Mouse (Mus musculus) kidney, adult 18-20 months (tissue): ENCODE measurements around the gene Endou.
"Not testable (repeated sequence)": the region's sequence is repeated elsewhere in the genome, so short reads cannot be mapped to it uniquely, and the experiment has no call there.

Source experiments
- DNase-seq: peaks from one replicate; pipeline ENCODE4 v3.0.0; 2021

Gene Endou

GRCm38 (mm10) chr15:97679991-97680681, 51.0 kb downstream of the Endou start:
- DNase-seq: peak; percentile 31

DNA sequence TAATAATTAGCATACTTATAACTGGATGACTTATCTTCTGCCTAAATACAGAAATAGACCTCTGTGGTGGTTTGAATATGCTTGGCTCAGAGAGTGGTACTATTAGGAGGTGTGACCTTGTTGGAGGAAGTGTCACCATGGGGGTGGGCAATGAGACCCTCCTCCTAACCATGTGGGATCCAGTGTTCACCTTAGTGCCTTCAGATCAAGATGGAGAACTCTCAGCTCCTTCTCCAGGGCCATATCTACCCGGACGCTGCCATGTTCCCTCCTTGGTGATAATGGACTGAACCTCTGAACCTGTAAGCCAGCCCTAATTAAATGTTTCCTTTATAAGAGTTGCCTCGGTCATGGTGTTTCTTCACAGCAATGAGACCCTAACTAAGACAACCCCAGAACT, 53.8 kb downstream of the Endou start:
- DNase-seq: no peak

GRCm38 (mm10) chr15:97675927-97676326, 55.2 kb downstream of the Endou start:
- DNase-seq: no peak

DNA sequence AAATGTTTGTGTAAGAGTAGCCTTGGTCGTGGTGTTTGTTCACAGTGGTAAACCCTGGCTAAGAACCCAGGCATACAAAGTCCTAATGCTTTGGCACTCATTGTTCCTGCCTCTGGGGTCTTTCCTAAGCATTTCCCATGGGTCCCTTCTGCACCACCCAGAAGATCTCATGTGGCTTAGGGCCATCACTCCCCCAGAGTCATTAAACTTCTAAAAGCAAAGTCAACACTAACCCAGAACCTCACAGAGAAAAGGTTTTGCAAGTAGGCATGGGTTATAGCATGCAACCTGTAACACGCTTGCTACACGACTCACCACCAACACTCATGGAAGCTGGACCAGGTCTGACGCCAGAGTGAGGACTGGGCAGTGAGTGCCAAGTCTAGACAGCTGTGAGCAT, 56.7 kb downstream of the Endou start:
- no peak for DNase-seq

DNA sequence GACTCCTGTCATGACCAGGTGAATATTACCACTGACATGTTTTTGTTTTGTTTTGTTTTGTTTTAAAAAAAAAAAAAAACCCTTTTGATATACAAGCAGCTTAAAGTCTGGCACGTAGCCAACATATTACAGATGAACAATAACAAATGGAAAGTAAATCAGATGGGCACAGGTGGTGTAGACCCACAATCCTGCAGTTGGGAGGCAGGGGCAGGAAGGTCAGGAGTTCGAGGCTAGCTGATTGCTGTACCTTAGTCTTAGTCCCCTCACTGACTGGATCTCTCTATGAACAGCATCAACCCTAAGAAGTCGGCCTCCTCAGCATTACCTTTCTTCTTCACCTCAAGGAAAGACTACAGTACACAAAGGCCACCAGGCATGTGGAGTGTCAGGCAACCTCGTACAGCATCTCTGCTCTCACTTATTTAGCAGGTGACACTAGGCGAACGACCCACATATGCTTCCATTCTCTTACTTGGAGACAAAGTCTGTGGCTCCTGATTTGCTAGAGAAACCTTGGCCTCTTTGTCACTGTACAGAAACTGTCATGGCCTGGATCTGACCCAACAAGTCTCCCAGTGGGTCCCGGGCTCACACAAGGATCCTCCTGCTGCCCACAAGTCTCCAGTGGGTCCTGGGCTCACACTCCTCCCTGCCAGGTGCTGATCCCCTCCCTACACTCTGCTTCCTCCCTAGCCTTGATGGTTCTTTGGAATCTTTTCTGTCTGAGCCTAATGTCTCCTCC, 57.7 kb downstream of the Endou start:
- DNase-seq: no peak

DNA sequence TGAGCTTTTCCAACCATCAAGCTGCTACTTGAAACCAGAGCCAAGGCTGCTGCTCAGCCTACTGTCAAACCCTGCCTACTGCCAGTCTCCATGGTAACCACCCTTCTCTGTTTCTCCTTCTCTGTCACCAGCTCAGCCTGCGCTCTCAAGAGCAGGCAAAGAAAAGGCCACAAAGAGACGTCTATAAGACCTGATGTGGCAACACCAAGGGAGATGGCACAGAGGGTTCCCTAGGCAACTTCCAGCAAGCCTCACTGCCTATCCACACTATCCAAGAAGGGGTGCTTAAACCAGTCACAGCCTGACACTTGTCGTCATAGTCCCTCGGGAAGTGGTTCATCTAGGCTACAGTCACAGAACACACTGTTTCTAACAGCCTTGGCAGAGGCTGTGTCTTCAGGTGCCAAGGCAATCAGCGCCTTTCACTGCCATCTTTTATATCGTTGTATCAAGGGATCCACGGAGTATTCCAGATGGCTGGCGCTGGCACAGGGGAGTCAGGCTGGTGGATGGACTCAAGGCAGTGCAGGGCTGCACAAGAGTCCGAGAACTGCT, 58.9 kb downstream of the Endou start:
- no peak for DNase-seq

DNA sequence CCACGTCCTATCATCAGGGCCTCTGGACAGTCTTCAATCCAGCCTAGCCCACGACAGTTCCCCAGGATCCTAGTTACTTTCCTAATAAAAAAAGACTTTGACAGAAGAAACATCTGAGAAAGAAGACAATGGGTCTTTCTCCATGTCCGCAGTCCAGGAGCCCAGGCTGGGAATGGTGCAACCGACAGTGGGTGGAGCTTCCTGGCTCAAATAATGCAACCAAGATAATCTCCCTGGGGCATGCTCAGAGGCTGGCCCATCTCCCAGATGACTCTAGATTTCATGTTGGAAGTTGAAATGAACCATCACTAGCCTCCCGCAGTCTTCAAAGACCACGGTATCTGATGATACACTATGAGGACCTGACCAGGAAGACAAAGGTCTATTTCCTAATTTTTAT, 60.6 kb downstream of the Endou start:
- DNase-seq: no peak

DNA sequence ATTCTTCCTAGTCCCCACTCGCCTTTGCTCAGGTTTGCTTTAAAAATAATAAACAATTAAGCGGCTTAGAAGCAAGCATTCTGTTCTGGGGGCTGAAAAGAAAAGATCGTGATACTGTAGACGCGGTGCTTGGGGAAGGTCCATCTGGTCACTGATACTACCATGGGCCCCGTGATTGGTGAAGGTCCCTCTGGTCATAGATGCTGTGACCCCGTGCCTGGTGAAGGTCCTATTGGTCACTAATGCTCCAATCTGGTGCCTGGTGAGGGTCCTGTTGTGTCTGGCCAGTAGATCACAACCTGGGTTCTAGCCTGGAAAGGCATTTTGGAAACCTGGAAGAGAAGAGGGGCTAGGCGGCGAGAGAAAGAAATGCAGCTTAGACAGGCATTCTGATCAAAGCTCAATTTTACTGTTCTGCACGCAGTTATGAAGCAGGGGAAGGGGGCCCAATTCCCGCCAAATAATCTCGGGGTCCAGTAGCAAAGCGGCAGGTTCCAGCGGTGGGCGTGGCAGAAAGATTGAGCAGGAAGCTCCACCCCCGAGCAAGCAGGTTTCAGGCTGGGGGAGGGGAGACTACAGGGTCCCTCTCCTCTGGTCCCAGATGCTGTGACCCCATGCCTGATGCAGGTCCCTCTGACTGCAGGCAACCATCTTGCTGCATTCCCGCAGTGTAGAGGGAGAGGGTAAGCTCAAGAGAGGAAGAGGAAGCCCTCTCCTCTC, 62.8 kb downstream of the Endou start:
- not testable (repeated sequence) for DNase-seq

GRCm38 (mm10) chr15:97667437-97667836, 63.7 kb downstream of the Endou start:
- peak; percentile 79 for DNase-seq

DNA sequence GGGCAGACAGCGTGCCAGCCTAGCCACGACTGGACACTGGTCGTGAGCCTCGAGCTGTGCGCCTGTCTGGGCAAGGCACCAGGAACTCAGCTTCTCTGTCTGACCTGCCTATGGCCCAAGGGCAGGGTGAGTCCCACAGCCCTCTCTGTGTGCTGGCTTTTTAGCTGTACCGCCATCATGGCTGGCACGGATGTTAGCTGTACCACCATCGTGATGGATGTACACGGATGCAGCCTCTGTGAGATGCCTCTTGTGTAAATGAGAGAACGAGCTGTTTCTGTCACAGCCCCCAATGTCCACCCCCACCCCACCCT, 64.7 kb downstream of the Endou start:
- no peak for DNase-seq

DNA sequence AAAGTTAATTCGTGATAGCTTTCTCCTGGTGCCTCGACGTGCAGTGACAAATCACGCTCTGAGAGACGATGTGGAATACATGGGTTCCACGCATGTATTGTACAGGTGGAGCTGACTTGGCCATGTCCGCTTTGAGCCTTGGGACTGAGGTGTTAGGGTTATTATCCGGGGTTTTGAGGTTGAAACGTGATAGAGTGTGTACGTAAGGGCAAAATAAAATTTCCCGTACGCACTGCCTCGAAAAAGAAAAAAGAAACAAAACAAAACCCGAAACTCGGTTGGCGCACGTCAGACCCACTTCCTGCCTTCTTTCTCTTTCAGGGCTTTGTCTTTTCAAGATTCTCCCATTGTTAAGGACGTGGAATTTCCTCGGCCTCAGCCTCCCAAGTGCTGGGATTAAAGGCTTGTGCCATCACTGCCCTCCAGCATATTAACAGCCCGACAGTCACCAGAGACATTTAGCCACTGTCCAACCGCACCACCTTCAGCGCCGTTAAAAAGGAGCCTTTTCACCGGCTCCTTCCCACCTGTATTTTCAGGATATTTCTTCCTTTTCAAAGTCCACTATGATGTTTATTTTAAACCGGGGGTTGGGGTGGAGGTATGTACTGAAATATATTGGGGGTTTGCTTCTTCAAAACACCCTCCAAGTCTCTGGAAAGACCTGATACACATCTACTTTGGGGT, 65.2 kb downstream of the Endou start:
- DNase-seq: no peak

GRCm38 (mm10) chr15:97664981-97665668, 66.0 kb downstream of the Endou start:
- DNase-seq: no peak

DNA sequence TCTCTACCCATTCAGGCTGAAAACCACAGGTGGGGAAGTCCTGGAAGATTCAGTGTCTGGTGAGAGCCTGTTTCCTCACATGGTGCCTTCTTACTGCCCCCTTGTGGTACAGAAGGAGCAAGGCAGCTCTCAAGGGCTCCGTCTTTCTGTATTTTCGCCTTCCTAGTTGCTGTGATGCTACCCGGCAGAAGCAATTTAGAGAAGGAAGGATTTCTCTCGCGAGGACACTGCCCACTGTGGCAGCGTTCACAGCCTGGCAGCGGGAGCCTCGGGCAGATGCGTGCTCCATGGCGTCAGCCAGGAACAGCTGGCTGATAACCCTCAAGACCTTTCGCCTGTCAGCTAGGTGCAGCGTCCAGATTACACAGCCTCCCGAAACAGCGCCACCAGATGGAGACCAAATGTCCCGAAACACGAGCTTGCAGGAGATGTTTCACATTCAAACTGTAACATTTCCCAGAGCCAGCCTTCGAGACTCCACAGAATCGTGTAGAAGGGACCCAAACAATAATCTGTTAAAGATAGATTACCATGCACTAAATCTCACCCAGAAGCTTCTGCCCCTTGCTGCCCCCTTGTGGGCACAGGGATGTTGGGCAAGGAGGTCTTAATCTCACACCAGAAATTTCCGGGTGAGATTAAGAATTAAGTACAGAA, 67.3 kb downstream of the Endou start:
- DNase-seq: peak; percentile 79
